Mouse (Mus musculus) thymus, adult 2 months (tissue): Measurements from ENCODE around the gene Sgk1.

Source experiments
- CTCF ChIP-seq: fragments of 200-500 bp; IDR thresholded peaks from 2 replicates; pipeline ENCODE4 v1.5.1; 2012; ENCODE audit warnings: mild to moderate bottlenecking, control low read depth, low read length, moderate library complexity, borderline replicate concordance; ENCODE audit not compliant: control insufficient read depth, poor library complexity, insufficient read depth; ENCODE audit errors: extremely low read depth
- POLR2A ChIP-seq: fragments of 200-500 bp; IDR thresholded peaks from 2 replicates; pipeline ENCODE4 v1.6.1; 2012; ENCODE audit warnings: mild to moderate bottlenecking, low read length, control low read depth, moderate library complexity; ENCODE audit not compliant: control insufficient read depth, poor library complexity, insufficient read depth; ENCODE audit errors: extremely low read depth

GRCm38 (mm10) chr10:21850330-21850729 is 31.7 kb upstream of the Sgk1 start:
- TF ChIP-seq POLR2A (no peak), CTCF (no peak)
